Mouse (Mus musculus) urinary bladder, postnatal 25 days (tissue): ENCODE data around the gene Insm1.

ENCODE experiments used
- DNase-seq: peaks from one replicate; pipeline ENCODE4 v3.0.0; 2022; ENCODE audit warnings: low spot score

The Insm1 gene

GRCm38 (mm10) chr2:146262966-146263365 is 41.2 kb downstream of the Insm1 start:
- DNase-seq, result no peak

- DNase-seq, result no peak
Measured at GRCm38 (mm10) chr2:146265045-146265444, 43.3 kb downstream of the Insm1 start.

DNA sequence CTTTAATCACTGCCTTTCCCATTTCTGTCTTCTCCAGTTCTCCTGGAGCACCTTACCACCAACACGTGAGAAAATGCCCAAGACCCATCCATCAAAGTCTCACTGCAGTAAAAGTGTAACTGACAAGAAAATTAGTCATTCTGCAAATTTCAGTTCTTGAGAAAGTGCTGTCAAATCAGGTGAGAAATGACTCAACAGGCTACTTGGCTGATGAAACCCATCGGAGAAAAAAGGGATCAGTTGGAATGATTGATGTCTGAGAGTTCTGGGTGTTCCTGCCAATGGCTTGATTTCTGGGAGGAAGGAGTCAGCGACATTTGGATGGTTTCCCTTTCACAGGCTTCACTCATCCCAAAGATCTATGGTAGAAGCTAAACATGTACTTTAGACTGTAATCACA is 44.8 kb downstream of the Insm1 start:
- no peak for DNase-seq
